Mouse (Mus musculus) A20 (cell line): ENCODE data around the gene A930004D18Rik.
A peak's percentile ranks its signal among the peaks of the same experiment; 100 is the strongest.

Source experiments
- DNase-seq: peaks from one replicate; pipeline ENCODE4 v3.0.0-alpha.2; 2011; ENCODE audit warnings: low read depth, low spot score

Gene A930004D18Rik

DNA sequence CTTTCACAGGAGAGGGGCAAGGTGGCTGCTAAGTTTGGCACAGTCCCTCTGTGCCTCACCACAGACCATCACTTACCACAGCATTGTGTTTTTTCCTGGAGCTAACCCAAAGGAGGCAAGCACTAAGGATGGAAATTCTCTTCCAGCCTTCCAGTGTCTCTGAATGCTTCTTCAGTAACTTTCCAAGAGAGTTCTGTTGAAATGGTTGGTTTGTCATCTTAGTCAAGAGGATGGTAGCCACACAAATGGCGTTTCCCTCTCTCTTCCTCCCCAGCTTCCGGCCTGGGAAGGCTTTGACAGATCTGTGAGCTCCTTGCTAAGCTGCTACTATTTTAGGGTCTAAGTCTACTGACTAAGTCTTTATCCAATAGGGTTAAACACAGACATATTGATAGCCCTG is at the start of gene A930004D18Rik:
Gene A930004D18Rik, minus strand, starts transcription at position 247 of the 400 bp plus-strand sequence.
- DNase-seq, result no peak

DNA sequence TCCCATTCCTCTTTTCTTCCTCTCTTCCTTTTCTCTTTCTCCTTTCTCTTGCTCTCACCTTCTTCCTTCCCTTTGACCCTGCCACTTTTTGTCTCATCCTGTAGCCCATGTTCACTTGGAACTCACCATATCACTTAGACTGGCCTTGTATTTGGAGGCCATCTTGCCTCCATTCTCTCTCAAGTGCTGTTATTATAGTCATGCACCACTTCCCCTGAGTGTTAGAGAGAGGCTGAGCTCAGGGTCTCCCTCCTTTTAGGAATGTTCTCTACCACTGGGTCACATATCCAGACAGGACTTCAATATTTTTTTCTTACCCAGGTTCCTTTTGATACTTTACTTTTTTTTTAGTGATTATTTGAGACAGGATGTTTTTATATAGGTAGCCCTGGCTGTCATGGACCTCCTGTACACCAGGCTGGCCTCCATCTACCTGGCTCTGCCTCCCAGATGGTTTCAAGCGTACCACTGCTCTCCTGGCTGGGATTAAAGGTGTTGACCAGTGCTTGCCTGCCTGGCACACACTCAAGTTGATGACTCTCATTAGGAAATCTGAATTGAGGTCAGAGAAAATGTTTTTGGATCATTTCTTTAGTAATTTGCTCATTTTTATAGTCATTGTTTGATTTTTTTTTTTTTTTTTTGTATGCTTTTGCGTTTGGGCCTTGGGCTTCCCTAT is 42.8 kb upstream of the A930004D18Rik start:
- no peak for DNase-seq

DNA sequence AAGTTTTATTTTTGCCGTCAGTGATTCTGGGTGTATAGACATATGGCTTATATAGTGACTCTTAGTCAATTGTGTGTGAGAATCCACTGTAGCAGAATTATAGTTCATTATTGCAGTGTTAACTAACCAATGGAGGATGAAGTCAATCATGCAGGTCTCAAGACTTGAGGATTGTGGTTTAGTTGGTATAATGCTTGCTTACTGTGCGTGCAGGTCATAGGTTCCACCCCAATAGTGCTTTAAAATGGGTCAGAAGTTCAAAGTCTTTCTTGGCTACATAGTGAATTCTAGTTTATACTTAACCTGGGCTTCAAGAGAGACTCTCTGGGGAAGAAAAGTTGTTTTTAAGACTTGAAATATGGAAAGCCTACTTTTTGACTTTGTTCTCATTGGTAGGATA is 34.4 kb upstream of the A930004D18Rik start:
- no peak for DNase-seq

DNA sequence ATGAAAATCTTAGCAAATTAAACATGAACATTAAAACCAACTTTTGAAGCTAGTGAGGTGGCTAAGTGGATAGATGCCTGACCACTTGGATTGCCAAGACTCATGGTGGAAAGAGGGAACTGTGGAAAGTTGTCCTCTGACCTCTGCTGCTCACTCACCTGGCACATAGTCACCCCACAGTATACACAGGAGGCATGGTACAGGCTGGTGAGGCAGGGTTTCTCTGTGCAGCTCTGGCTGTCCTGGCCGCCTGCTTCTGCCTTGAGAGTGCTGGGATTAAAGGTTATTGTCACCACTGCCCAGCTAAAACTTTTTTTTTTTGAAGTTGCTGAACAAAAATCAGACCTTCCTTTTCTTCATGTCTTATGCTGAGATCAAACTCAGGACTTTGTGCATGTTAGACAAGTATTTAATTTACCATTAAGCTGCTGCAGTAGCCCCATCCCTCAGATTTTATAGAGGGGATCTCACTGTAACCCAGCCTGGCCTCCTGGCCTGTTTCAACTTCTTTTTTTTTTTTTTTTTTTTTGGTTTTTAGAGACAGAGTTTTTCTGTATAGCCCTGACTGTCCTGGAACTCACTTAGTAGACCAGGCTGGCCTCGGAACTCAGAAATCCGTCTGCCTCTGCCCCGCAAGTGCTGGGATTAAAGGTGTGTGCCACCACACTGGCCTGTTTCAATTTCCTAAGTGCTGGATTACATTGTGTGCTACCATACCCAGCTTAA is 30.7 kb upstream of the A930004D18Rik start:
- no peak for DNase-seq

DNA sequence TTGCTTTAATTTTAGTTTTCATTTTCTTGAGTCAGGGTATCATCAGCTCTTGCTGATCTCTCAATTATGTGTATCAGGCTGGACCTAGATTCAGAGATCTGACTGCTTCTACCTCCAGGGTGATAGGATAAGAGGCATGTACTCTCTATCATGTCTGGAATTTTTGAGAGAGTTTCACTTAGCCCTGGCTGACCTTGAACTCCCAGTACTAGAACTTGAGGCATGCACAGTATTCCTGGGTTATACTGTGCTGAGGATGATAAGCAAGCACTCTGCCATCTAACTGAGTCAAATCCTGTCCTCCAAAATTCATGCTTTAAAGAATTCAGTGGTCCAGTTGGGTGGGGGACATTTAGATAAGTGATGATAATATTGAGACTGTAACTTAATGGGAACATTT is 28.9 kb upstream of the A930004D18Rik start:
- DNase-seq, result no peak

DNA sequence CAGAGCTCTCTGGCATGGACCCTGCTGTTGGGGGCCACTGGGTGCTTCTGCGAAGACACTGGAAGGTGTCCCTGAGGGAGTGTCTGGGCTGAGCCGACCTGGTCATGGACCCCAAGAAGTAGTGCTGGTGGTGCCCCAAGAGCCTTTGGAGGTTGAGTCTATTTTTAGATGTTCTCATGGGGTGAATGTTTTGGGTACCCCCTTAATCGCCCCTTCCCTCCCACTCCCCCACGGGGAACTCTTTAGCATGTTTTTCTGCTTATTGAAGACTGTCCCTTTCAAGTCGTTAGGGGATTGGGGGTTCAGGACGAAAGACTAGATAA is 28.1 kb upstream of the A930004D18Rik start:
- DNase-seq, result no peak

DNA sequence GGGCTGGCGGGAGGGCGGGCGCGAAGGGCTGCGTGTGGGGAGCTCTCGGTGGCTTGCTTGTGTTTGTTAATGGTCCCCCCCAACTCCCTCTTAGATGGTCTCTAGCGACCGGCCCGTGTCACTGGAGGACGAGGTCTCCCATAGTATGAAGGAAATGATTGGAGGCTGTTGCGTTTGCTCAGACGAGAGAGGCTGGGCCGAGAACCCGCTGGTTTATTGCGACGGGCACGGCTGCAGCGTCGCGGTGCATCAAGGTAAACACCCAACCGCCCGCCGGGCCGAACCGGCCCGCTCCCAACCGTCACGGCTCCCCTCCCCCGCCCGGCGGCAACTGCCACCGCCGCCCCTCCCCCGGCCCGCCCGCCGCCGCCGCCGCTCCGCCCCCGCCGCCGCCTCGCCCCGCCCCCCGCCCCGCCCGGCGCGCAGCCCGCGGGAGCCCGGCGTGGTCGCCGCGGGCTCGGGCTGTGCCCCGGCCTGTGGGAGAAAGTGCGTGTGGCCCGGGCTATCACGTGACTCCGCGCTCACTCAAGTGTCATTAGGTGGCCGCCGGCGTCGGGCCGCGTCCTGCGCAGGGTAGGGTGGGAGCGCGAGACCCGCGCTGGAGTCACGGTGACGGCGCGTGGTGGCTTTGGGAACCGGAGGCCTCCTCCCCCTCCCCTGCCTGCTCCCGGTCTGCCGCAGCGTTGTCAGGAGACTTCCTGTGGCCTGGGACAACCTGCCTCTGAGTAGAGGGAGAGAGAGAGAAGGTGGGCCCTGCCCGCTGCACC is 27.6 kb upstream of the A930004D18Rik start:
- DNase-seq, result peak; percentile 78

DNA sequence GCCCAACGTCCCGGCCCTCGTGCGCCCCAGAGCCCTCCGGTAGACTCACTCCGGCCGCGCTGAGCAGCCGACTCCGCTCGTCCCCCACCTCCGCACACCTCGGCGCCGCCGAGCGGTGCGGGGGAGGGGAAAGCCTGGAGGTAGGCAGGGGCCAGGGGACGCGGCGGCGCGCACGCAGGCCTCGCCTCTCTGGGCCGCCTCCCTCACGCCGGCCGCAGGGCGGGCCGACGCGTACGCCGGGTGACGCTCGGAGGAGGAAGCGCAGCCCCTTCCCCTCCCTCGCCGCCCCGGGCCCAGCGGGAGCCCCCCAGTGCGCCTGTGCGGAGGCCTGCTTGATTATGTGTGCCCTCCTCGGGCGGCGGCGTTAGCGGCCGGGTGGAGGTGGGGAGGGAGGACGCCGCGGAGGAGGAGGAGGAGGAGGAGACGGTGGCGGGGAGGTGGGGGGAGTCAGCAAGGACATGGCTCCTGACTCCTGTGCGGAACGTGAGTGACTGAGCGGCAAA is 26.9 kb upstream of the A930004D18Rik start:
- DNase-seq, result peak; percentile 95

DNA sequence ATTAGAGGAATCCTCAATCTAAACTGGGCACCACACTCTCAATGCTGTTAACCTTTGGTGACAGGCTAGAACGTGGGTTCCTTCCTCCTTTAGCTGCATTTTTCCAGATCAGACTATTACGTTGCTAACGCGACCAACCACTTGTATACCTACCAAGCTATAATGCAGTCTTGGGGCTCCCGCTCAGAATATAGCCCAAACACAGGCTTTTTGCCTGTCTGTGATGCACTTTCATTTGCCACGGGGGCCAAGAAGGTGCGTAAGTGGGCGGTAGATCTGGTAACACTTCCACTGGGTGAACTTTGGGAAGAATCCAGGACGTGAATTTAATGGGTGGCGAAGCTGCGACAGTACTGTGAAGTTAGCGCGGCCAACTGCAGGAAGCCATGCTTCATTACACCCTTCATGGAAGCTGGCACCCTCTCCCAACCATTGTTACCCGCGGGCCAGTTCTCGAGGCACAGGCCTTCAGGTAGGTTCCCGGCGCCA is 26.3 kb upstream of the A930004D18Rik start:
- peak; percentile 80 for DNase-seq

DNA sequence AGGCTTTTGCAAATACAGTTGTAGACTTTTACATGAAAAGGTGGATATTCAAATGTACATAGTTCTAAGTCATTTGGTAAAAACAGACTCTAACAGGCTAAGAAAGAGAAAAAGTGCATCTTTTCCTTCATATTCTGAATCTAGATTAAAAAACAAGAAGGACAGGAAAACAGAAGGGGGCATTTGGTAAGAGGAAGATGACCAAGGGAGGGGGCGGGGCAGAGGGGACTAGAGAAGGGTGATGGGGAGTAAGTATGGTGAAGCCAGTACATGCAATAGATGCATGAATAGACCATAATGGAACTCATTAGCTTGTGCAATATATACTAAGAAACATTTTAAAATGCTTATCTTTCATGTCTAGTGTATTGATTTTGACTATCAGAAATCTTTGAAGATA is 22.9 kb upstream of the A930004D18Rik start:
- DNase-seq, result no peak

DNA sequence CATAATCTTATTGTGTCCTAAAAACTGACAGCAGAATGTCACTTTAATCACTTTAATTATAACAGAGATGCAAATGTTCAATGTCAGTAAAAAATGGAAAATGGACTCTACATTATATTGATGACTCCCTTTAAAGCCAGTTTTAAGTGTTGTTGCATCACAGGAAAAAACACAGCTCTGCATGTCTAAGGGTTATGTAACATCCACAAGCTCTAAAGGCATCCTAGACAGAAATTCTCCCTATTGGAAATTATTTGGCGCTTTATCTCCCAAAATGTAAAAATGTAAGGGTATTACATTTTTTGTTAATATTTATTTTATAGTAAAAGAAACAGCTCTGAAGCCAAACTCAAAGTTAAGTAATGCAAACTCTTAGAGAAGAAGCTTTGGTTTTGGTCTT is 22.4 kb upstream of the A930004D18Rik start:
- no peak for DNase-seq

DNA sequence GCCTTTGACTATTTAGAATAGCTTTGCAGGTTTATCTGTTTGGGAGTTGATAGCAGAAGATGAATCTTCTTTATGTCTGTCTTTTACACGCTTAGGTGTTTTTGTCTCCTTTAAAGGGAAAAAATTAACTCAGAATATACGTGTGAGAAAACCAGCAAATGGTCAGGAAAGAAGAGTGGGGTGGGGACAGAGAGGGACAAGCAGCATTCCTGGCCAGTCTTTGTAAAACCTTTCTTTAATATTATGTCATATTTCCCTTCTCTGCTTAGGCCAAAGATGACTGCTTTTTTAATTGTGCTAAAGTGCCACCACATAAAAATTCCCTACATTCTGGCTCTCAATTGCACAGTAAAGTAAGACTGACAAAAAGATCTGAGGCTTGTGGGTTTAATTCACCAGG is 21.5 kb upstream of the A930004D18Rik start:
- DNase-seq, result no peak

DNA sequence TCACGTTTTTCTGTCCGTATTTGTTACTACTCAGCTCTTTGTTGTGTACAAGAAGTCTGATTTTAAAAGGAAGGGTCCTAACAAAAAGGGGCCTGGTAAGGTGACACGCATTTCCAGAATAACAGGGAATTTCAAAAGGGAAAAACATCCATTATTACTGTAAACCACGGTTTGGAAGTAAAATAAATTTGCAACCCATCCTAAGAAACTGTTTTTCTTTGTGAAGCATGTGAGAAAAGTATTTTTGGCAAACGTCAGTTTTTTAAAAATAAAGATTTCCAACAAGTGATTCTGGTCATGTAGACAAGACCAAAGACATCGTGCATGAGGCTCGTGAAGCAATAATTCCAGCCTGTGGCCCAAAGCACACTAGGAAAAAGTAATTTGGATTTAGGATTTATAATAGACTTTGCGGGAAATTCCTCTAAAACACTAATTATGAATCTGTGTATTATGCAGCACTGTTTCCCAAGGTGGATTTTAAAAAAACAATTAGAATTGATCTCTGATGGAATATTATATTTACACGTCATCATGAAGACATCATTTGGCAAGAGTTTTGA is 20.7 kb upstream of the A930004D18Rik start:
- DNase-seq, result peak; percentile 39

DNA sequence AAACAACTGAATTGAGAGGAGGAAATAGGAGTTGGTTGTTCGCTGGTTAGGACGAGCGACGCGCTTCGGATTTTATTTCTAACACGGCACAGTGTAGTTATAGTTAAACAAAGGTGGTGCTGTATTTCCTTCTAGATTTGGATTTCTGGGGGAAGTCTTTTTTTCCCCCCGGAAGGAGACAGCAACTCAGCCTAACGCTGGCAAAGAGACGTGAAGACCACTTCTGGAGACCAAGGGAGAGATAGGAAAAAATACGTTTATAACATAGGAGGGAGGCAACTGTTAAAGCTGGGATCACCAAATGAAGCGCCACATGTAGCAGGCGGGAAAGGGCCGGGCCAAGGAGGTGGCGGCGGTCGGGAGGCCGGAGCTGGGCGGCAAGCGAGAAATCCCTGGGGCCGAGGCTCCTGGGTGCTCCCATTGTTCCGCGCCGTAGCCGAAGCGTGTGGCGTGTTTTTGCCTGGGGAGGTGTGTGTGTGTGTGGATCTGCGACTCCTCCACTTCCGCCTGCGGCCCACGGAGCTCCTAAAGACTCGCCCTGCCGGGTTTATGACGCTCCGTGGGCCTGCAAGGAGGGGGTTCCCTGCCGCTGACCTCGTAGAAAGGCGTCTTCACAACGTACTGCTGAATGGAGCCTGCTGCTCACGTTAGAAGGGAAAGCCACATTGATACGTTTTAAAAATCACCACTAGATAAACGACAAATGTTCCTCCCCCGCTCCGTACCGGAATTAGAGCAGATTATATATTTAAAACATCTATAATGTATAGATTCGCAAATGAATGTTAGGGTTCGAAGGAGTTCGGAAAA is 20.0 kb upstream of the A930004D18Rik start:
- peak; percentile 82 for DNase-seq

DNA sequence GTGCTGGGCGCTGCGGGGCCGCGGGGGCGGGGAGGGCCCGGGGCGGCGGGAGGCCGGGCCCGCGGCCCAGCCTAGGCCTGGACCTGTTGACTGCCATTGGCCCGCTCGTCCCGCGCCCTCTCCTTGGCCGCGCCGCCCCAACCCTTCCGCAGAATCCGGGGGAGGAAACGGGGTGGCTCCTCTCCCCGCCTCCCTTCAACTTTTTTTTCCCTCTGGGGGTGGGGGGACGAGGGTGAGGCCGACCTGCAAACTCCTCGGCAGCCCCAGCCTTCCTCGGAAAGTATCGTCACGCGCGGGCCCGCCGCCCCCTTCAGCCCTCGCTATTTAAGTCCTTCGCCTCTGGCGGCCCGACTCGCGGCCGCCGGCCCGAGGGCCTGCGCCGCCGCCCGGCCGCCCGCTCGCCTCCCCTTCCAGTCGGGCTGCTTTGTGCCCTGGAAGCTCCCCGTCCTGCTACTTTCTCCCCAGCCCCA is 19.3 kb upstream of the A930004D18Rik start:
- peak; percentile 95 for DNase-seq

DNA sequence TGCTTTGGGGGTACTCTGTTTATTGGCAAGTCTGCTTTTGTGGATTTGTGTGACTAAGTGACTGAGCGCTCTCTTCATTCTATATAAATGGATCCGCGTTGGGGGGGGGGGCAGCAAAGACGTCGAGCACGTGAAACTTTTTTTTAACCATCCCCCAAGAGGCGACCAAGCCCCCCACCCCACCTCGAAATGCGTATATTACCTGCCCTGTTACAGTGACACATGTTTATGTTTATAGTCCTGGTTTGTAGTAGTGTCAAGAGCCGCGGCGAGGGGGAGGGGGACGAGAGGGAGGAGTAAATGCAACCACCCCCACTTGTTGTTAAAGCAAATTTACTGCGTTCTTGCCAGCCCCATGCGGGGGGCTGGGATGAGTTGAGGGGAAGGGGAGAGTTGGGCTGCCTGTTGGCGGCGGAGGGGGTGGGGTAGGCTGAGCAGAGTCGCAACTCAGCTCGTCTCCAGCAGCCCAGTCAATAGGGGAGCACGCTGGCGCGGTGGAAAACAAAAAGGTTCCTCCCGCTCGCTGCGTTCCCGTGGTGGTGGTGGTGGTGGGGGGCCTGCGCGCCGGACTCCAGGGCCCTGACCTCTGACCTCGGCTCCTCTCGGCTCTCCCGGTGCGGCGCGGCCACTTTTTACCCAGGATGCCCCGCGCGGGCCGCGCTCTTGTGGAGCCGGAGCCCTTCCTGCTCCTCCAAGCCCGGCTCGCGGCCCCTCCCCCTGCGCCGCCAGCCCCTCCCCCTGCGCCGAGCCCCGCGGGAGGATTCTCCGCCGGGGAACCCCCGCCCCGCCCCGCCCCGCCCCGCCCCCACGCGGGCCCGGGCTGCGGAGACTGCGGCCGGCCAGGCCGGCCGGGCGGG is 18.6 kb upstream of the A930004D18Rik start:
- DNase-seq, result peak; percentile 94

DNA sequence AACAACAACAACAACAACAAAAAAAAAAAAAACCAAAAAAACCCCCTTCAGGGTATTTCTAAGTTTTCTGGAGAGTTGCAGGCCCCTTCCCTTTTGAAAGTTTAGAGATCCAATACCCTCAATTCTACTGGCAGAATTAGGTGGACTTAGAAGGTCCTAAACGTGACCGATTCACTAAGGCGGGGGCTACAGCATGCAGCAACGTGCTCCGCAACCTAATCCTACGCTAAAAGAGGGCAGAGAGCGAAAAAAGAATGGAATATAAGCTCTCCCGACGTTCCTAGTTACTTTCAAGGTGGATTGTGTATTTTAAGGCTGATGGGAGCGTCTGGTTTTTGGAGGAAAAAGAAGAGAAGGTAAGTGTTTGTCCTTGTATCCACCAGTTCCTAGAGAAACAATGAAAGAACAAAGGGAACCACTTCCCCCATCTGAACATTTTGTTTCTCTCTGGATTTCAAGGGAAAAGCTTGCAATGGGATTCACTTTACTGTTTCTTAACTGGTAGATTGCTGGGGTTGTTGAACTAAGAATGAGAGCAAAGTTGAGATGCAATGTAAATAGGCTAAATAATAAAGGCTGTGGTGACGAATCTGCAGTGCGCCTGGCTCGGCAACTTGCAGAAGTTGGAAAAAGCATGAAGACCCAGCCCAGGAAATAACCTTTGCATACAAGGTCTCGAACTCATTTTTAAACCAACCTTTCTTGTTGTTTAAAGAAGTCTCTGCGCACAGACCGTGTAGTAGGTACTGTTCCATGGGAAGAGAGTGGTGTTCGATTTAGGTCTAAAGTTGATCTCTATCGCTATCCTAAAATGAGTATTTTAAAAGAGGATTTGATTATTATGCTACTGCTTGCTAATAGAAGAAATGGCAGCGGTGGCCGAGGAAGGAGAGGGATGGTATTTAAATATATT is 17.7 kb upstream of the A930004D18Rik start, which contains the start of gene Mllt10:
Gene Mllt10, plus strand, starts transcription at position 222 of the 913 bp plus-strand sequence.
- DNase-seq, result peak; percentile 78

DNA sequence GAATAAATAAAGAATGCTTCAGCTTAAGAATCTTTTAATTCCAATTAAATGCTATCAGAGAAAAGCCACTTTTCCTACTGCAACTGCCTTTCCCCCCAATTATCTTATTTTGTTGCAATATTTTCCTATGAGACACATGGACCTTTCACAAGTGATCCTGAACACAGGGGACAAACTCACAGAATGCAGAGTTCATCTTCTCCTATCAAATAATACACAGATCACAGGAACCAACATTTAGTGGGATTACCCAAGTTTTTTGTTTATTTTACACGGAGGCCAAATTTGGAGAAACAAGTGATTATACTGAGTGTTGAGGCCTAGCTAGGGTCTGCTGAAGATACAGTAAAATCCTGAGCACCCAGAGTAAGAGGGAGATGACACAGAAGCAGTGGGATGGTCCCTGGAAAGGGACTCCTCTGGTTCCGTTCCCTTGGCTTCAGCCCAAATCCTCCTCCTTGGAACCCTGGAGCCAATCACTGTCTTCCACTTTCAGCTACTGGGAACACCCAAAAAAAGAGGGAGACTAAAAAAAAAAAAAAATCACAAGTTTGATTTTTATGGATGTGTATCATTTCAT is 16.5 kb upstream of the A930004D18Rik start:
- DNase-seq, result no peak
